Mouse (Mus musculus) MEL (cell line): ENCODE measurements at regions not wholly inside any gene's neighbourhood (a gene's known extent, or its start where the extent isn't known, plus 50 kb on each side); places are given as distances from the start of the nearest gene placed in this dataset.

Source experiments
- DNase-seq: peaks from one replicate; pipeline ENCODE4 v3.0.0; 2011; ENCODE audit warnings: low read depth, low spot score
- H3K27ac ChIP-seq: 2 replicates; pipeline ENCODE4 v1.5.1; 2012; ENCODE audit warnings: low read depth, mild to moderate bottlenecking, control low read depth, low read length, moderate library complexity; ENCODE audit not compliant: control insufficient read depth
- H3K27me3 ChIP-seq, 2 experiments: fragments of 150-350 bp in 1 of 2; sonication (generic) in 1 of 2; 2 replicates each; pipeline ENCODE4 v1.6.1; 2012; ENCODE audit warnings: low read length in 2 of 2, mild to moderate bottlenecking in 2 of 2, improper control_type of control experiment in 1 of 2, moderate library complexity in 1 of 2; ENCODE audit not compliant: insufficient read depth in 2 of 2, control insufficient read depth in 1 of 2
- H3K36me3 ChIP-seq, 2 experiments: 2 replicates each; pipeline ENCODE4 v1.6.1; 2012 to 2014; ENCODE audit warnings: low read length in 2 of 2, improper control_type of control experiment in 1 of 2, inconsistent platforms in 1 of 2, mild to moderate bottlenecking in 1 of 2; ENCODE audit not compliant: insufficient read depth in 2 of 2, control insufficient read depth in 1 of 2
- H3K4me1 ChIP-seq, 2 experiments: fragments of 150-350 bp in 1 of 2; sonication (generic) in 1 of 2; 2 replicates each; pipeline ENCODE4 v1.6.1; 2012; ENCODE audit warnings: low read length in 2 of 2, improper control_type of control experiment in 1 of 2, mild to moderate bottlenecking in 1 of 2; ENCODE audit not compliant: insufficient read depth in 2 of 2, control insufficient read depth in 1 of 2
- H3K4me3 ChIP-seq, 2 experiments: fragments of 150-350 bp in 1 of 2; sonication (generic) in 1 of 2; 2 replicates each; pipeline ENCODE4 v1.5.1; 2012; ENCODE audit warnings: low read depth in 2 of 2, low read length in 2 of 2, mild to moderate bottlenecking in 2 of 2, moderate library complexity in 2 of 2, control low read depth in 1 of 2, improper control_type of control experiment in 1 of 2; ENCODE audit not compliant: control insufficient read depth in 1 of 2, insufficient read depth in 1 of 2
- H3K79me2 ChIP-seq: 2 replicates; pipeline ENCODE4 v1.6.1; 2012; ENCODE audit warnings: mild to moderate bottlenecking, low read length, moderate library complexity; ENCODE audit not compliant: control insufficient read depth, poor library complexity, insufficient read depth
- H3K9ac ChIP-seq: 2 replicates; pipeline ENCODE4 v1.6.1; 2012; ENCODE audit warnings: low read depth, mild to moderate bottlenecking, control low read depth, low read length, moderate library complexity; ENCODE audit not compliant: control insufficient read depth, poor library complexity, severe bottlenecking
- H3K9me3 ChIP-seq: fragments of 150-350 bp; sonication (generic); replicated peaks from 2 replicates; pipeline ENCODE4 v1.6.1; 2012; ENCODE audit warnings: mild to moderate bottlenecking, low read length, improper control_type of control experiment, moderate library complexity; ENCODE audit not compliant: insufficient read depth
- CHD1 ChIP-seq: IDR thresholded peaks from 2 replicates; pipeline ENCODE4 v1.6.1; 2012; ENCODE audit warnings: low read depth, mild to moderate bottlenecking, inconsistent platforms, low read length, improper control_type of control experiment
- CTCF ChIP-seq, 3 experiments: IDR thresholded peaks in 2 of 3; conservative IDR thresholded peaks in 1 of 3; 2 replicates each; pipeline ENCODE4 v1.5.1; 2011 to 2012; ENCODE audit warnings: low read length in 3 of 3, low read depth in 2 of 3, mild to moderate bottlenecking in 2 of 3, improper control_type of control experiment in 1 of 3, inconsistent platforms in 1 of 3, mixed read lengths in 1 of 3, moderate library complexity in 1 of 3; ENCODE audit not compliant: control insufficient read depth in 1 of 3, insufficient read depth in 1 of 3, poor library complexity in 1 of 3, severe bottlenecking in 1 of 3
- EP300 ChIP-seq, 2 experiments: IDR thresholded peaks; 2 replicates each; pipeline ENCODE4 v1.6.1; 2011; ENCODE audit warnings: improper control_type of control experiment in 2 of 2, low read length in 2 of 2, low read depth in 1 of 2, mild to moderate bottlenecking in 1 of 2
- ETS1 ChIP-seq: IDR thresholded peaks from 2 replicates; pipeline ENCODE4 v1.6.1; 2012; ENCODE audit warnings: low read depth, mild to moderate bottlenecking, inconsistent platforms, low read length, improper control_type of control experiment, moderate library complexity
- GABPA ChIP-seq: IDR thresholded peaks from 2 replicates; pipeline ENCODE4 v1.6.1; 2012; ENCODE audit warnings: low read depth, mild to moderate bottlenecking, inconsistent platforms, low read length, improper control_type of control experiment, moderate library complexity
- GATA1 ChIP-seq: IDR thresholded peaks from 2 replicates; pipeline ENCODE4 v1.6.1; 2011; ENCODE audit warnings: low read depth, low read length, improper control_type of control experiment
- HCFC1 ChIP-seq: IDR thresholded peaks from 2 replicates; pipeline ENCODE4 v1.6.1; 2012; ENCODE audit warnings: low read depth, mild to moderate bottlenecking, inconsistent platforms, low read length, improper control_type of control experiment, moderate library complexity
- KAT2A ChIP-seq: conservative IDR thresholded peaks from 2 replicates; pipeline ENCODE4 v1.6.1; 2012; ENCODE audit warnings: low read depth, low read length, improper control_type of control experiment, inconsistent platforms
- MAFK ChIP-seq: IDR thresholded peaks from 2 replicates; pipeline ENCODE4 v1.6.1; 2011; ENCODE audit warnings: low read depth, mild to moderate bottlenecking, low read length, improper control_type of control experiment, borderline replicate concordance
- MEF2A ChIP-seq: IDR thresholded peaks from 2 replicates; pipeline ENCODE4 v1.6.1; 2014; ENCODE audit warnings: low read depth, mild to moderate bottlenecking, inconsistent platforms, low read length, improper control_type of control experiment; ENCODE audit not compliant: poor library complexity, insufficient replicate concordance, severe bottlenecking; ENCODE audit errors: extremely low read depth
- MYC ChIP-seq: IDR thresholded peaks from 2 replicates; pipeline ENCODE4 v1.6.1; 2011; ENCODE audit warnings: low read depth, mild to moderate bottlenecking, low read length, improper control_type of control experiment, moderate library complexity
- NELFE ChIP-seq: IDR thresholded peaks from 2 replicates; pipeline ENCODE4 v1.6.1; 2011; ENCODE audit warnings: low read depth, low read length, improper control_type of control experiment
- POLR2A ChIP-seq, 2 experiments: IDR thresholded peaks; 2 replicates each; pipeline ENCODE4 v1.6.1; 2011 to 2012; ENCODE audit warnings: low read length in 2 of 2, mild to moderate bottlenecking in 2 of 2, control low read depth in 1 of 2, improper control_type of control experiment in 1 of 2, low read depth in 1 of 2, moderate library complexity in 1 of 2; ENCODE audit not compliant: control insufficient read depth in 1 of 2, insufficient read depth in 1 of 2, poor library complexity in 1 of 2
- POLR2AphosphoS2 ChIP-seq: IDR thresholded peaks from 2 replicates; pipeline ENCODE4 v1.6.1; 2011; ENCODE audit warnings: low read length, improper control_type of control experiment
- POLR2AphosphoS5 ChIP-seq: IDR thresholded peaks from 2 replicates; pipeline ENCODE4 v1.6.1; 2012; ENCODE audit warnings: low read depth, borderline replicate concordance, mild to moderate bottlenecking, inconsistent platforms, low read length, moderate library complexity, mixed read lengths
- RCOR1 ChIP-seq: IDR thresholded peaks from 2 replicates; pipeline ENCODE4 v1.6.1; 2012; ENCODE audit warnings: low read depth, mild to moderate bottlenecking, inconsistent platforms, low read length, improper control_type of control experiment
- SIN3A ChIP-seq: IDR thresholded peaks from 2 replicates; pipeline ENCODE4 v1.6.1; 2012; ENCODE audit warnings: low read length, improper control_type of control experiment, inconsistent platforms
- TAL1 ChIP-seq: IDR thresholded peaks from 2 replicates; pipeline ENCODE4 v1.6.1; 2012; ENCODE audit warnings: mild to moderate bottlenecking, inconsistent platforms, low read length, moderate library complexity, mixed read lengths
- UBTF ChIP-seq: IDR thresholded peaks from 2 replicates; pipeline ENCODE4 v1.6.1; 2012; ENCODE audit warnings: low read depth, mild to moderate bottlenecking, inconsistent platforms, low read length, improper control_type of control experiment, moderate library complexity, borderline replicate concordance; ENCODE audit not compliant: insufficient read depth
- USF1 ChIP-seq: IDR thresholded peaks from 2 replicates; pipeline ENCODE4 v1.6.1; 2014; ENCODE audit warnings: low read depth, mild to moderate bottlenecking, inconsistent platforms, low read length, improper control_type of control experiment, moderate library complexity
- USF2 ChIP-seq, 2 experiments: IDR thresholded peaks; 2 replicates each; pipeline ENCODE4 v1.6.1; 2011 to 2012; ENCODE audit warnings: improper control_type of control experiment in 2 of 2, low read length in 2 of 2, borderline replicate concordance in 1 of 2, inconsistent platforms in 1 of 2, low read depth in 1 of 2, mild to moderate bottlenecking in 1 of 2; ENCODE audit not compliant: insufficient read depth in 1 of 2
- ZC3H11A ChIP-seq: IDR thresholded peaks from 2 replicates; pipeline ENCODE4 v1.6.1; 2012; ENCODE audit warnings: low read depth, mild to moderate bottlenecking, inconsistent platforms, low read length, improper control_type of control experiment
- ZKSCAN1 ChIP-seq: IDR thresholded peaks from 2 replicates; pipeline ENCODE4 v1.6.1; 2012; ENCODE audit warnings: low read depth, mild to moderate bottlenecking, inconsistent platforms, low read length, improper control_type of control experiment, moderate library complexity

DNA sequence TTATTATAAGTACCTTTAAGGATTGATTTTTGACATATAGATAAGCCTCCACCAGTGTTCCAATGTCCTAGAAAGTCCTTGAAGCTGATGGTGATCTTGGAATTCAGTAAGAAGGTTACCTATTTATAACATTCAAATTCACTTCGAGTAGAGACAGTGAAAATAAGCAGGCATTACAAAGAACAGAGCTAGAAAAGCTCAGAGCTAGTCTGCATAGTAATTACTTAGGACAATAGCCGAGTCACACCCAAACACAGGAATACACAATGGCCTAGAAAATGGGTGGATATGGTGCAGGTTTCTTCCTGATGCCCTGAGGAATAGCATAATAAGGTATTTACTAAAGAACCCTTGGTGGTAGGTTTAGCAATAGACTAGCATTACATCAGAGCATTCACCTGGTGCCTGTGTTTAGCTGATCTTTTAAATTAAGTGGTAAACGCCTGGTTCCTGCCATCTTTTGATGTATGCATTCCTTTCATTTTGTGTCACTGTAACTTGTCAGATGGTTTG lies 2412.1 kb downstream of the Pcdh9 start:
- no peak for TF ChIP-seq UBTF
- no peak for TF ChIP-seq MYC
- no peak for TF ChIP-seq CTCF (IDR thresholded peaks at IDR 0.05 in 2 of 3, conservative IDR thresholded peaks at IDR 0.05 in 1 of 3; ENCODE audit: control insufficient read depth in 1 of 3, insufficient read depth in 1 of 3, low read depth in 2 of 3, low read length in 3 of 3, poor library complexity in 1 of 3, severe bottlenecking in 1 of 3)
- TF ChIP-seq POLR2AphosphoS2, result no peak
- no peak for TF ChIP-seq MEF2A
- TF ChIP-seq USF2 (IDR thresholded peaks at IDR 0.05; ENCODE audit: borderline replicate concordance in 1 of 2, insufficient read depth in 1 of 2, low read depth in 1 of 2, low read length in 2 of 2), result no peak
- no peak for TF ChIP-seq NELFE
- no peak for TF ChIP-seq EP300 (IDR thresholded peaks at IDR 0.05; ENCODE audit: low read depth in 1 of 2, low read length in 2 of 2)
- no peak for TF ChIP-seq HCFC1
- TF ChIP-seq MAFK, result no peak
- no peak for TF ChIP-seq ZKSCAN1
- no peak for TF ChIP-seq POLR2A (IDR thresholded peaks at IDR 0.05; ENCODE audit: control insufficient read depth in 1 of 2, insufficient read depth in 1 of 2, low read depth in 1 of 2, low read length in 2 of 2, poor library complexity in 1 of 2)
- no peak for TF ChIP-seq GATA1
- TF ChIP-seq ETS1, result no peak
- no peak for TF ChIP-seq KAT2A
- TF ChIP-seq POLR2AphosphoS5, result no peak
- no peak for TF ChIP-seq RCOR1
- no peak for TF ChIP-seq GABPA
- TF ChIP-seq TAL1, result no peak
- no peaks in the 10 kb centered on the region for H3K79me2 ChIP-seq
- DNase-seq, result no peak
- H3K36me3 ChIP-seq, result no peaks in the 10 kb centered on the region
- peaks cover 0 to 2% of the 10 kb centered on the region in 2 experiments; a peak in 1 of 4 replicates for H3K4me1 ChIP-seq
- no peak overlapping the region for H3K27ac ChIP-seq
- no peaks in the 10 kb centered on the region for H3K27me3 ChIP-seq
- no peak overlapping the region for H3K9ac ChIP-seq
- no peak overlapping the region for H3K4me3 ChIP-seq
- H3K9me3 ChIP-seq, result no peaks in the 10 kb centered on the region

DNA sequence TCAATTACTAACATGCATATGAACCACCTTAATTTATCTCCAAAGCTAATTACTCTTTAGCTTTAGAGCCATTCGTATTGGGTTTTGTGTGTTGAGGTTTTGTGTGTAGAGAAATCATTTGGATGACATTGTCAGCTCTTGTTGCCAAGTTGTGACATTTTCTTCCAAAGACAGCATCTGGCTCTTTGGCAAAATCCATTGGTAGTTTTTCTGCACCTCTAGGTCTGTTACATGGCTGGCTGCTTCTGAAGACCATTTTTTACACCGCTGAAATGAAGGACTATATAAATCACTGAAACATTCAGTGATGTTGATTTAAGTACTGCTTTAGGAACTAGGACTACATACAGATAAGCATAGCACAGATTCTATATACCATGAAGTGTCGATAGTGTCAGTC lies 2426.6 kb downstream of the Pcdh9 start:
- no peak overlapping the region for H3K4me3 ChIP-seq
- H3K27ac ChIP-seq, result no peak overlapping the region
- no peaks in the 10 kb centered on the region for H3K27me3 ChIP-seq
- no peak for DNase-seq
- H3K4me1 ChIP-seq, result no peaks in the 10 kb centered on the region
- no peak overlapping the region for H3K9ac ChIP-seq
- no peaks in the 10 kb centered on the region for H3K9me3 ChIP-seq
- no peaks in the 10 kb centered on the region for H3K79me2 ChIP-seq
- H3K36me3 ChIP-seq, result no peaks in the 10 kb centered on the region
- TF ChIP-seq EP300 (IDR thresholded peaks at IDR 0.05; ENCODE audit: low read depth in 1 of 2, low read length in 2 of 2), result no peak
- TF ChIP-seq CTCF (IDR thresholded peaks at IDR 0.05 in 2 of 3, conservative IDR thresholded peaks at IDR 0.05 in 1 of 3; ENCODE audit: control insufficient read depth in 1 of 3, insufficient read depth in 1 of 3, low read depth in 2 of 3, low read length in 3 of 3, poor library complexity in 1 of 3, severe bottlenecking in 1 of 3), result no peak
- no peak for TF ChIP-seq ZKSCAN1
- TF ChIP-seq POLR2AphosphoS2, result no peak
- TF ChIP-seq CHD1, result no peak
- no peak for TF ChIP-seq ZC3H11A
- TF ChIP-seq KAT2A, result no peak
- TF ChIP-seq MEF2A, result no peak
- TF ChIP-seq RCOR1, result no peak
- no peak for TF ChIP-seq POLR2A (IDR thresholded peaks at IDR 0.05; ENCODE audit: control insufficient read depth in 1 of 2, insufficient read depth in 1 of 2, low read depth in 1 of 2, low read length in 2 of 2, poor library complexity in 1 of 2)
- TF ChIP-seq USF1, result no peak
- TF ChIP-seq POLR2AphosphoS5, result no peak
- TF ChIP-seq MYC, result no peak
- TF ChIP-seq SIN3A, result no peak
- TF ChIP-seq, all 39 proteins: peak for 0
